Mouse (Mus musculus) midbrain, embryonic 14.5 days (tissue): ENCODE results near the gene Bcl6. TPM values are rescaled to one million over a fixed set of nuclear protein-coding genes. Genes with fewer than 3 reads are reported as not detected.

Experiments
- ATAC-seq: fragments of 200-750 bp; cut with Nextera tagmentation; 2 replicates; pipeline ENCODE4 v1.8.0; 2017; ENCODE audit warnings: moderate number of reproducible peaks, moderate library complexity; ENCODE audit not compliant: low FRiP score, low TSS enrichment
- DNase-seq: peaks from one replicate; pipeline ENCODE4 v3.0.0-alpha.2; 2015
- H3K27ac ChIP-seq: fragments of 300-500 bp; sonication (generic); replicated peaks from 2 replicates; pipeline ENCODE4 v1.5.1; 2014; ENCODE audit warnings: mild to moderate bottlenecking, low read depth, low read length, moderate library complexity
- H3K27me3 ChIP-seq: fragments of 300-500 bp; sonication (generic); 2 replicates; pipeline ENCODE4 v1.6.1; 2014; ENCODE audit warnings: low read length, control low read depth, mixed read lengths; ENCODE audit not compliant: control insufficient read depth, insufficient read depth
- H3K36me3 ChIP-seq: fragments of 300-500 bp; sonication (generic); 2 replicates; pipeline ENCODE4 v1.6.1; 2014; ENCODE audit warnings: low read length, control low read depth; ENCODE audit not compliant: control insufficient read depth, insufficient read depth
- H3K4me1 ChIP-seq: fragments of 300-500 bp; sonication (generic); 2 replicates; pipeline ENCODE4 v1.6.1; 2014; ENCODE audit warnings: mild to moderate bottlenecking, antibody characterized with exemption, low read length, control low read depth; ENCODE audit not compliant: control insufficient read depth, insufficient read depth
- H3K4me2 ChIP-seq: fragments of 300-500 bp; sonication (generic); 2 replicates; pipeline ENCODE4 v1.6.1; 2014; ENCODE audit warnings: mild to moderate bottlenecking, low read length, moderate library complexity
- H3K4me3 ChIP-seq: fragments of 300-500 bp; sonication (generic); replicated peaks from 2 replicates; pipeline ENCODE4 v1.5.1; 2014; ENCODE audit warnings: low read depth, low read length
- H3K9ac ChIP-seq: fragments of 300-500 bp; sonication (generic); replicated peaks from 2 replicates; pipeline ENCODE4 v1.6.1; 2014; ENCODE audit warnings: mild to moderate bottlenecking, low read length, moderate library complexity
- H3K9me3 ChIP-seq: fragments of 300-500 bp; sonication (generic); 2 replicates; pipeline ENCODE4 v1.6.1; 2016; ENCODE audit warnings: low read length, control low read depth, mixed read lengths; ENCODE audit not compliant: control insufficient read depth
- WGBS: fragments of 180-500 bp; shearing (Covaris S2); extraction: QIAGEN DNeasy Blood & Tissue Kit; methylation state at CpG from one replicate; pipeline ENCODE4 v1.1.7; 2014; 5-methylcytosine and 5-hydroxymethylcytosine counted together
- polyA plus RNA-seq: library from polyadenylated mRNA; unstranded; fragments of >200 nt; fragmentation: Nextera tagmentation; extraction: Ambion mirVana; gene quantifications from 2 replicates; pipeline ENCODE4 v1.2.1, GENCODE M21; 2014

The Bcl6 gene
- polyA plus RNA-seq, 1 experiment from 2014 or later: 0.26 TPM

DNA sequence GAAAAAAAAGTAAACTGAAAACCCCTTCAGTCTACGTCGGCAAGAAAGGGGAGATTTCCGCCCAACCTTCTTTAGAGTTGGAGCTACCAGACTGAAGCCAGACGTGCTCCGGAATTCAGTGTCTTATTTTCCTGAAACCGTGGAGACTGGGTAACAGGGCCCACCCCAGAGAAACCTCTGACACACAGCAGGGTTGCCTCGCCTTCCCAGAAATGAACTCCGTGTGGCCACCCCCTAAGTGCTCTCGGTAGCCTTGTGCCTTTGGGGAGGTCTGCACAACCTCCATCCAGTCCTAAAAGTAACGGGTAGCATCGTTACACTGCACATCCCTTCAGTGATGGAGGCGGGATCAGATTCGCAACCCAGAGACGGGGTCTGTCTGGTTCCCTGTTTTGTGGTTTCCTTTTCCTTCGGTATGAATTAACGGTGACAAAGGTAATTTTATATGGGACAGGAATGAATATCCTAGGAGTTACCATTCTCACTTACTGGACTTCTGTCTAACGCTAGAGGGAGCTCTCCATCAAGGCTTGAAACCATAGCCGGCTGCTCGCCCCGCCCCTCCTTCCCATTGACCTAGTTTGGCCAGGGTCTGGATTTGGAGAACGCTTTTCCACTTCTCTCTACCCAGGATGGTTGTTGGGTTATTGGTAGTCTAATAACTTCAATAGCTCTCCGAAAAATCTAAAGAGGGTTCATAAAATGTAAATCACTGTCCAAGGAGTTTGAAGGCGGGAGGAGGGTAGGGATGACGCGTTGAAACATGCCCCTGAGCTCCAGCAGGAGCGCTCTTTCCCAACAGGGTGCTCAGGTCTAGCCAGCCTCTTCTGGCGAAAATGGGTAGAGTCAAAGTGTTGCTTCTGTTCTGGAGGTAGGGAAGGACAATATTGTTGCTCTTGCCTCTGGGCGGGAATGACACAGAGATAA, 6.5 kb downstream of the Bcl6 start:
- H3K4me2 ChIP-seq: peak overlapping the region; percentile 80
- no peak overlapping the region for H3K27ac ChIP-seq
- peak overlapping the region; percentile 45; the same call in 1 of the 2 replicates for H3K9ac ChIP-seq
- H3K36me3 ChIP-seq: no peaks in the 10 kb centered on the region
- ATAC-seq: peak; percentile 73
- peak; percentile 93 for DNase-seq
- peaks cover 32% of the 10 kb centered on the region for H3K4me1 ChIP-seq
- 2% methylated on average over 28 of the region's 28 CpGs for WGBS
- H3K9me3 ChIP-seq: no peaks in the 10 kb centered on the region
- peak overlapping the region; percentile 39 for H3K4me3 ChIP-seq
- H3K27me3 ChIP-seq: peaks cover 68% of the 10 kb centered on the region

GRCm38 (mm10) chr16:23980991-23981720, 7.5 kb downstream of the Bcl6 start:
- peaks cover 28% of the 10 kb centered on the region for H3K4me1 ChIP-seq
- ATAC-seq: no peak
- peaks cover 57% of the 10 kb centered on the region for H3K27me3 ChIP-seq
- 2% methylated on average over 32 of the region's 32 CpGs for whole genome bisulfite sequencing
- no peak overlapping the region for H3K27ac ChIP-seq
- H3K4me3 ChIP-seq: peak overlapping the region; percentile 34
- H3K36me3 ChIP-seq: no peaks in the 10 kb centered on the region
- DNase-seq: peak; percentile 51
- H3K9ac ChIP-seq: peak overlapping the region; percentile 39; the same call in 1 of the 2 replicates
- no peaks in the 10 kb centered on the region for H3K9me3 ChIP-seq
- peak overlapping the region; percentile 80 for H3K4me2 ChIP-seq

DNA sequence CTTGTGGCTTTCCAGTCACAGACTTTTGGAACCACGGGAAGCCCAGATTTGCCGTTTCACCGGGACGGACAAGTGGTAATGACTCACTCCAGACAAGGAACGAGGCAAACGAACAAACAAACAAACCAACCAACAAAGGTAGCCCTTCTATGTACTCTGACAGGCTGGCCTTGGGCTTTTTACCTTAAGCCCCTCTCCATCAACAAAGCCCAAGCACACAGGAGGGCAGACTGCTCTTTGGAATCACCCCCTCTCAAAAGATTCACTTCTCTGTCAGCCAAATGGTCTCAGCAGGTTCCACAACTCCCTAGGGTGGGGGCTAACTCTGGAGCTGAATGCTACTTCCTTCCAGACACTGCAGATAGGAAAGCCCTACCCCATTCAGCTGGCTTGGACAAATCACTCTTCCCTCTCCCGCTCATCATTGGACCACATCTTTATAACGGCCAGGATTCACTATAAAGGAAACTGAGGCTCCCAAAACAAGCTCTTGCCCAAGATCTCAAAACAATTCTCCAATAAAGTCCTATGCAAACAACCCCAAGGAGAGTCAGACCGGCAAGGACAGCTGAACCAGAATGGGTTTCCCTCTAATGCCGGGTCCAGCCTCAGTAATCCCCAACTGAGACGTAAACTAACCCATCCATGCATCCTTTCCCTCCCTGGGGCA, 8.3 kb downstream of the Bcl6 start:
- H3K27ac ChIP-seq: no peak overlapping the region
- 4% methylated on average over 11 of the region's 11 CpGs for WGBS
- no peaks in the 10 kb centered on the region for H3K36me3 ChIP-seq
- peaks cover 28% of the 10 kb centered on the region for H3K4me1 ChIP-seq
- H3K4me3 ChIP-seq: peak overlapping the region; percentile 34
- H3K9me3 ChIP-seq: no peaks in the 10 kb centered on the region
- peak overlapping the region; percentile 31; the same call in 1 of the 2 replicates for H3K9ac ChIP-seq
- ATAC-seq (no peak), DNase-seq (no peak)
- H3K4me2 ChIP-seq: peak overlapping the region; percentile 80
- peaks cover 50% of the 10 kb centered on the region for H3K27me3 ChIP-seq

- peaks cover 41% of the 10 kb centered on the region for H3K27me3 ChIP-seq
- no peak overlapping the region for H3K9ac ChIP-seq
- no peaks in the 10 kb centered on the region for H3K9me3 ChIP-seq
- no peak overlapping the region for H3K4me2 ChIP-seq
- no peak overlapping the region for H3K27ac ChIP-seq
- H3K36me3 ChIP-seq: no peaks in the 10 kb centered on the region
- ATAC-seq: no peak
- DNase-seq: no peak
- 85% methylated on average over 9 of the region's 9 CpGs for WGBS
- H3K4me3 ChIP-seq: no peak overlapping the region
- peaks cover 22% of the 10 kb centered on the region for H3K4me1 ChIP-seq
Observed at GRCm38 (mm10) chr16:23979446-23979845, 9.2 kb downstream of the Bcl6 start.

- WGBS: 84% methylated on average over 4 of the region's 4 CpGs
- H3K4me1 ChIP-seq: peaks cover 17% of the 10 kb centered on the region
Observed at GRCm38 (mm10) chr16:23978495-23978894, 10.2 kb downstream of the Bcl6 start.

GRCm38 (mm10) chr16:23977732-23978131, 10.9 kb downstream of the Bcl6 start:
- peaks cover 33% of the 10 kb centered on the region for H3K27me3 ChIP-seq
- ATAC-seq: no peak
- no peak overlapping the region for H3K9ac ChIP-seq
- H3K9me3 ChIP-seq: no peaks in the 10 kb centered on the region
- no peak for DNase-seq
- WGBS: 81% methylated on average over 3 of the region's 3 CpGs
- H3K36me3 ChIP-seq: no peaks in the 10 kb centered on the region
- H3K27ac ChIP-seq: no peak overlapping the region
- no peak overlapping the region for H3K4me3 ChIP-seq
- H3K4me2 ChIP-seq: no peak overlapping the region
- peaks cover 12% of the 10 kb centered on the region for H3K4me1 ChIP-seq

More at GRCm38 (mm10) chr16:23978495-23978894, 10.2 kb downstream of the Bcl6 start:
- no peak for DNase-seq
- no peak overlapping the region for H3K27ac ChIP-seq
- no peaks in the 10 kb centered on the region for H3K36me3 ChIP-seq
- H3K4me2 ChIP-seq: no peak overlapping the region
- H3K9ac ChIP-seq: no peak overlapping the region
- peaks cover 33% of the 10 kb centered on the region for H3K27me3 ChIP-seq
- H3K9me3 ChIP-seq: no peaks in the 10 kb centered on the region
- no peak overlapping the region for H3K4me3 ChIP-seq
- no peak for ATAC-seq

- H3K27me3 ChIP-seq: peaks cover 23% of the 10 kb centered on the region
Observed at GRCm38 (mm10) chr16:23976196-23976595, 12.5 kb downstream of the Bcl6 start.

DNA sequence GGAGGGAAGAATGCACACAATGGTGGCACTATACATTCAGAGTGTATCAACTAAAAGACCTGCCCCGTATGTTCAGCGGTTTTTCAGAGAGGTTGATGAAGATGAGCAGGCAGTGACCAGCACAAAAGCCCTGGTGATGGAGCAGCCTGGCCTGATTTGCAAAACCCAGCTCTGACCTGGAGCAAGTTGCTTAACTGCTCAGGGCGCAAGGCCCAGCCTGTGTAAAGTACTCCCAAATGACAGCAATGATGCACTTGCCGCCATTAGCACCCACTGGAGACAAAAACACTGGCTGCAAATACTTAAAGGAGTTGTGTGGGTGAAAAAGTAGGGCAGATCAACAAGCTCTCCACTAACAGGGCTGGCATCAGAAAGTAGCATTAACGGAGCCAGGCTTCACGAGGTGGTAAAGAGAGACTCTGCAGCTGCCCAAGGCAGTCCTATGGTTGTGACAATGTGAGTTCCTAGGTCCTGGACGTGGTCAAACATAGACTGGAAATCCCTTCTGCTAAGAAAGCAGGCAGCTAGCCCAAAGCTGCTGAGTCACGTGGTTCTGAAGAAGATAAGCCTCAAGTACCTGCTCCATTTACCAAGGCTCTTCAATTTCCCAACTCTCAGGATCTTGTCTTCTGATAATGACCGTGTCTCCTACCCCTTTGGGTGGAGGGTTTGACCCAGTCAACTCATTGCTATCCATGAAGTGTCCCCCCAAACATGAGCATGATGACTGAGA, 14.9 kb downstream of the Bcl6 start:
- Histone ChIP-seq H3K9me3 (no peaks in the 10 kb centered on the region), H3K27me3 (no peaks in the 10 kb centered on the region), H3K9ac (no peak overlapping the region), H3K36me3 (no peaks in the 10 kb centered on the region), H3K4me2 (no peak overlapping the region), H3K27ac (no peak overlapping the region), H3K4me1 (no peaks in the 10 kb centered on the region), H3K4me3 (no peak overlapping the region)
- ATAC-seq: no peak
- 89% methylated on average over 9 of the region's 9 CpGs for WGBS
- no peak for DNase-seq

More at GRCm38 (mm10) chr16:23976196-23976595, 12.5 kb downstream of the Bcl6 start:
- Histone ChIP-seq H3K4me1 (peaks cover 5% of the 10 kb centered on the region), H3K9me3 (no peaks in the 10 kb centered on the region), H3K4me3 (no peak overlapping the region), H3K27ac (no peak overlapping the region), H3K36me3 (no peaks in the 10 kb centered on the region), H3K9ac (no peak overlapping the region), H3K4me2 (no peak overlapping the region)
- DNase-seq: no peak
- no peak for ATAC-seq
- WGBS: 99% methylated on average over 2 of the region's 2 CpGs
